Mouse (Mus musculus) forebrain, embryonic 12.5 days (tissue): ENCODE data around the gene Fate1. TPM values are rescaled to one million over a fixed set of nuclear protein-coding genes. Genes with fewer than 3 reads are reported as not detected.

Experiments
- ATAC-seq: fragments of 200-750 bp; cut with Nextera tagmentation; 2 replicates; pipeline ENCODE4 v1.8.0; 2017; ENCODE audit warnings: moderate TSS enrichment; ENCODE audit not compliant: low FRiP score
- H3K27ac ChIP-seq: fragments of 300-500 bp; sonication (generic); 2 replicates; pipeline ENCODE4 v1.5.1; 2016; ENCODE audit warnings: mild to moderate bottlenecking
- H3K27me3 ChIP-seq: fragments of 300-500 bp; sonication (generic); 2 replicates; pipeline ENCODE4 v1.6.1; 2016; ENCODE audit warnings: mild to moderate bottlenecking
- H3K36me3 ChIP-seq: fragments of 300-500 bp; sonication (generic); replicated peaks from 2 replicates; pipeline ENCODE4 v1.6.1; 2016; ENCODE audit warnings: mild to moderate bottlenecking
- H3K4me1 ChIP-seq: fragments of 300-500 bp; sonication (generic); 2 replicates; pipeline ENCODE4 v1.6.1; 2016
- H3K4me2 ChIP-seq: fragments of 300-500 bp; sonication (generic); 2 replicates; pipeline ENCODE4 v1.6.1; 2016; ENCODE audit warnings: mild to moderate bottlenecking, moderate library complexity
- H3K4me3 ChIP-seq: fragments of 300-500 bp; sonication (generic); replicated peaks from 2 replicates; pipeline ENCODE4 v1.5.1; 2016; ENCODE audit warnings: mild to moderate bottlenecking
- H3K9ac ChIP-seq: fragments of 300-500 bp; sonication (generic); 2 replicates; pipeline ENCODE4 v1.6.1; 2016; ENCODE audit warnings: mild to moderate bottlenecking
- H3K9me3 ChIP-seq: fragments of 300-500 bp; sonication (generic); 2 replicates; pipeline ENCODE4 v1.6.1; 2016
- WGBS: fragments of 180-500 bp; shearing (Covaris S2); methylation state at CpG from one replicate; pipeline ENCODE4 v1.1.7; 2016; 5-methylcytosine and 5-hydroxymethylcytosine counted together
- polyA plus RNA-seq: library from polyadenylated mRNA; unstranded; fragments of >200 nt; fragmentation: Nextera tagmentation; extraction: Ambion mirVana; gene quantifications from 2 replicates; pipeline ENCODE4 v1.2.1, GENCODE M21; 2016

Fate1 gene
- polyA plus RNA-seq, 1 experiment from 2014 or later: not detected

DNA sequence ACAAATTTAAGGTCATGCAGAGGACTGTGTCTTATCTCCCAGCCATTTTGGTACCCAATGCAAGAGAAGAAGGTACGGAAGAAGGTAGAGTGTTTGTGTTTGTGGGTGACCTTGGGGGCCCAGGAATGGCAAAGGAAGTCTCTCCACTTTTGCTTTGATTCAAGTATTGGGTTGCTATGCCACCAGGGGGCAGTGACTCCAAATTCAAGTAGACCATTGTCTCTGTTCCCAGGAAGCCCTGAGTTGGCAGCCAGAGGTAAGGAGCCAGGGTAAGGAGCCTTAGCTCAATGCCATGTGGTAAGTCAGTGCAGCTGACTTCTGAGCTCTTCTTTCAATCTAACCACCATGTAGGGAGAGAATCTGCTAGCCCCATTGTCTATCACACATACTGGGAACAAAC is 11.0 kb downstream of the Fate1 start:
- ATAC-seq: no peak
- 91% methylated on average over 1 of the region's 1 CpGs for WGBS
- H3K4me3 ChIP-seq: no peak overlapping the region
- no peaks in the 10 kb centered on the region for H3K4me1 ChIP-seq
- H3K27me3 ChIP-seq: no peaks in the 10 kb centered on the region
- H3K9me3 ChIP-seq: no peaks in the 10 kb centered on the region
- no peak overlapping the region for H3K9ac ChIP-seq
- H3K36me3 ChIP-seq: no peaks in the 10 kb centered on the region
- no peak overlapping the region for H3K27ac ChIP-seq
- no peak overlapping the region for H3K4me2 ChIP-seq

DNA sequence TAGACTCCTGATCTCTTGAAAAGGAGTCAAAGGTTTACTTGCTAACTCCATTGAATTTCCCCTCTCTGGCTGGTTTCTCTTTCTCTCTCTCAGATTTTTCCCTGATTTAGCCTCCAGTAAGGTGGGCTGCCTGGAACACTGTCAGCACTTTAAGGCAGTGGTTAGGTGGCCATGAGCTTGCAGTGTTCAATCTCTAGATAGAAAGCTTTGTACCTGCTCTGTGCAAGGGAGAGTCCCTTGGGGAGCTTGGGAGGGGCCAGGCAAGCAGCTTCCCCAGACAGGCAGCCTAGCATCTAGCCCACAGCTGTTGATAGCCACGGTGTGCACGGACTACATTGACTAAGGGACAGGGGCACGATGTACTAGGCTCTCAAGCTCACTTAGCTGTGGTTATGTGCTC is 18.8 kb downstream of the Fate1 start, which contains the start of gene Cnga2:
Gene Cnga2, plus strand, starts transcription at position 301 of the 400 bp plus-strand sequence.
- no peaks in the 10 kb centered on the region for H3K27me3 ChIP-seq
- no peak within 1 kb of the TSS for H3K4me2 ChIP-seq
- no peaks in the 10 kb centered on the region for H3K9me3 ChIP-seq
- no peak within 1 kb of the TSS for H3K9ac ChIP-seq
- no peak for ATAC-seq
- 83% methylated on average over 3 of the region's 3 CpGs for WGBS
- H3K4me3 ChIP-seq: no peak within 1 kb of the TSS
- H3K36me3 ChIP-seq: no peaks in the 10 kb centered on the region
- no peak within 1 kb of the TSS for H3K27ac ChIP-seq
- H3K4me1 ChIP-seq: no peaks in the 10 kb centered on the region

DNA sequence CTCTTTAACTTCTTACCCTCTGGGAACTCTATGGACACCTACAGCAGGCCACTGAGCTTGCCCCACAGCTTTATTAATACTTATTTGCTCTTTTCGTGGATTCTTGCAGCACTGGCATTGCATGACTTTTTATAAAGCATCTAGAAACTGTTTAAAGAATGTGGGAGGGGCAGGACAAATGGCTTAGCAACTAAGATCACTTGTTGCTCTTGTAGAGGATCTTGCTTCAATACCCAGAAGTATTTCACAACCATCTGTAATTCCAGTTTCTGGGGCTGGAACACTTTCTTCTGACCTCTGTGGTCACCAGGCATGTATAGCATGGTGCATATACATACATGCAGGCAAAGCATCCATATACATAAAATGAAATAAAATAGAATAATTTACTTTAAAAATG is 23.2 kb downstream of the Fate1 start:
- no peaks in the 10 kb centered on the region for H3K27me3 ChIP-seq
- no peak overlapping the region for H3K4me2 ChIP-seq
- H3K4me1 ChIP-seq: no peaks in the 10 kb centered on the region
- H3K9me3 ChIP-seq: no peaks in the 10 kb centered on the region
- ATAC-seq: no peak
- no peak overlapping the region for H3K27ac ChIP-seq
- H3K9ac ChIP-seq: no peak overlapping the region
- no peak overlapping the region for H3K4me3 ChIP-seq
- 62% methylated on average over 1 of the region's 1 CpGs for WGBS
- no peaks in the 10 kb centered on the region for H3K36me3 ChIP-seq

DNA sequence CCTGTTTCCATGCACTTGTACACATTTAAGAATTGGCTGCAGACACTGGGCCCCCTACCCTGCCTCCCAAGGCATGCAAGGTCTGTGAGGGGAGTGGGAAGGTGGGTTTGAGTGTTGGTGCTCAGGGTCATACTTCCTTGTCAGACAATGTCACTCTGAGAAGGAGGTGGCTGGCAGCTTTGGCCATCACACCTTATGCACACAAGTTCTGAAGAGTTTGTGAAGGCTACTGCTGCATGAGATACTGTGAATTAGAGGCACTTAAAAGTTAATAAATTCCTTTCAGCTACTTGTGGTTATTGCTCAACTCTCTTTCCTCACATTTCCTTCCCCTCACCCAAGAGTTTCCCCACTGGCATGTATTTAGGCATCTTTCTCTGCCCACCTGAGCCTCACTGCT is 37.1 kb downstream of the Fate1 start:
- H3K9ac ChIP-seq: no peak overlapping the region
- no peak overlapping the region for H3K4me3 ChIP-seq
- no peaks in the 10 kb centered on the region for H3K9me3 ChIP-seq
- H3K36me3 ChIP-seq: no peaks in the 10 kb centered on the region
- H3K27ac ChIP-seq: no peak overlapping the region
- no peaks in the 10 kb centered on the region for H3K27me3 ChIP-seq
- no peak overlapping the region for H3K4me2 ChIP-seq
- no peaks in the 10 kb centered on the region for H3K4me1 ChIP-seq
- ATAC-seq: no peak

GRCm38 (mm10) chrX:72012236-72012635 is 39.5 kb downstream of the Fate1 start:
- no peak for ATAC-seq
- 64% methylated on average over 9 of the region's 9 CpGs for WGBS
- Histone ChIP-seq H3K4me2 (no peak overlapping the region), H3K9me3 (no peaks in the 10 kb centered on the region), H3K4me3 (no peak overlapping the region), H3K4me1 (no peaks in the 10 kb centered on the region), H3K27ac (no peak overlapping the region), H3K36me3 (no peaks in the 10 kb centered on the region), H3K9ac (no peak overlapping the region), H3K27me3 (no peaks in the 10 kb centered on the region)

- Histone ChIP-seq H3K9ac (no peak overlapping the region), H3K9me3 (no peaks in the 10 kb centered on the region), H3K4me1 (no peaks in the 10 kb centered on the region), H3K4me3 (no peak overlapping the region), H3K36me3 (no peaks in the 10 kb centered on the region), H3K27me3 (no peaks in the 10 kb centered on the region), H3K4me2 (no peak overlapping the region), H3K27ac (no peak overlapping the region)
- ATAC-seq: no peak
- 37% methylated on average over 3 of the region's 3 CpGs for WGBS
These were observed 40.0 kb downstream of the Fate1 start for GRCm38 (mm10) chrX:72012804-72013203.

DNA sequence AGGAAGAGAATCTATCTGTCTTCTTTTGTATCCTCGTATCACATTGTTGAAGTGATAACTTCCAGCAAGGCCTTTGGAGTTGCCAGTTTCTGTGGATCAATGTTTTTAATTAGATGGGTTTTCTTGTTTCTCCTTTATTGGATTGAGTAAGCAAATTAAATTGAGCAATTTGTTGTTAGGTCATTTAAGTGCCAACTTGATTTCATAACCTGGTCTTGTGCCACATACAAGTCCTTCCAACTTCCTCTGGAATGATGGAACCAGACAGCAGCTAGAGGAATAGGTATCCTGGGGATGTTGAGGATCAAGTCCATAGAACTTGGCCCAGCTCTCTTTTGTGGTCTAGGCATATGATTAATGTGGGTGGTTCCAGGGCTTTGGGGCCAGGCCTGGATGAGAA is 49.5 kb downstream of the Fate1 start:
- H3K9ac ChIP-seq: no peak overlapping the region
- WGBS: 100% methylated on average over 1 of the region's 1 CpGs

GRCm38 (mm10) chrX:72022750-72023398 is 50.1 kb downstream of the Fate1 start:
- no peak overlapping the region for H3K9ac ChIP-seq
- 40% methylated on average over 10 of the region's 10 CpGs for WGBS
- no peak overlapping the region for H3K4me3 ChIP-seq
- H3K27me3 ChIP-seq: no peaks in the 10 kb centered on the region
- H3K9me3 ChIP-seq: no peaks in the 10 kb centered on the region
- H3K4me2 ChIP-seq: no peak overlapping the region
- no peaks in the 10 kb centered on the region for H3K36me3 ChIP-seq
- H3K4me1 ChIP-seq: no peaks in the 10 kb centered on the region
- ATAC-seq: peak; percentile 61; the same call in 1 of the 2 replicates
- H3K27ac ChIP-seq: no peak overlapping the region

More for the DNA sequence above, 49.5 kb downstream of the Fate1 start:
- no peaks in the 10 kb centered on the region for H3K9me3 ChIP-seq
- no peaks in the 10 kb centered on the region for H3K27me3 ChIP-seq
- no peak overlapping the region for H3K27ac ChIP-seq
- H3K4me2 ChIP-seq: no peak overlapping the region
- no peaks in the 10 kb centered on the region for H3K36me3 ChIP-seq
- H3K4me3 ChIP-seq: no peak overlapping the region
- no peak for ATAC-seq
- no peaks in the 10 kb centered on the region for H3K4me1 ChIP-seq

DNA sequence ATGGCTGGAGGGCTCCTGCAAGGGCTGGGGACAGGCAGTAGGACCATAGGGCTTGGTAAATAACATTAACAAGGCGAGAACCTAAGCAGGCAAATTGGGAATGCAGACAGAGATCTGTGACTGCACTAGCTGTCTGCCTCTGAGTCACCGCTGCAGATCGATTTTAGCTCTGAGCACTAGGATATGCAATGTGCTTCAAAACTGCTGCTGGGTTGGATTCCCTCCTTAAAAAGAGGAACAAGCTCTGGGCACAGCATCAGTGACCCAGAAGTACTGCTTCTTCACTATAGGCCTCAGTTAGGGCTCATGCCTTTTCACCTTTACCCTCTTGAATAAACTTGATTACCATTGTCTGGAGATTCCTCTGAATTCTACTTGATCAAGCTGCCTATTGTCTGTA is 50.8 kb downstream of the Fate1 start:
- H3K36me3 ChIP-seq: no peaks in the 10 kb centered on the region
- WGBS: 82% methylated on average over 3 of the region's 3 CpGs
- H3K27ac ChIP-seq: no peak overlapping the region
- no peaks in the 10 kb centered on the region for H3K27me3 ChIP-seq
- no peak overlapping the region for H3K4me2 ChIP-seq
- H3K4me3 ChIP-seq: no peak overlapping the region
- H3K9me3 ChIP-seq: no peaks in the 10 kb centered on the region
- H3K4me1 ChIP-seq: no peaks in the 10 kb centered on the region
- no peak overlapping the region for H3K9ac ChIP-seq
- ATAC-seq: no peak

Other genes starting within 250 kb of the Fate1 start
- gene Vma21, start 157.1 kb upstream of the Fate1 start, polyA plus RNA-seq: 50.1 and 52.0 TPM in 2 replicates
- gene Gm1141, start 52.0 kb upstream of the Fate1 start, polyA plus RNA-seq: 0.17 and 0.29 TPM in 2 replicates
- 10.9 and 11.8 TPM in 2 replicates for gene Prrg3, start 10.4 kb upstream of the Fate1 start, polyA plus RNA-seq
- gene Cnga2, start 18.9 kb downstream of the Fate1 start, polyA plus RNA-seq: 0.11 and 0.47 TPM in 2 replicates
- not detected in 2 replicates for gene Magea4, start 249.0 kb downstream of the Fate1 start, polyA plus RNA-seq